Mouse (Mus musculus): ENCODE results near the gene Ranbp10. TPM values are rescaled to one million over a fixed set of nuclear protein-coding genes. Genes with fewer than 3 reads are reported as not detected.

Ranbp10 gene
- polyA plus RNA-seq, 1 experiment from 2014 or later, result 14.6 TPM

DNA sequence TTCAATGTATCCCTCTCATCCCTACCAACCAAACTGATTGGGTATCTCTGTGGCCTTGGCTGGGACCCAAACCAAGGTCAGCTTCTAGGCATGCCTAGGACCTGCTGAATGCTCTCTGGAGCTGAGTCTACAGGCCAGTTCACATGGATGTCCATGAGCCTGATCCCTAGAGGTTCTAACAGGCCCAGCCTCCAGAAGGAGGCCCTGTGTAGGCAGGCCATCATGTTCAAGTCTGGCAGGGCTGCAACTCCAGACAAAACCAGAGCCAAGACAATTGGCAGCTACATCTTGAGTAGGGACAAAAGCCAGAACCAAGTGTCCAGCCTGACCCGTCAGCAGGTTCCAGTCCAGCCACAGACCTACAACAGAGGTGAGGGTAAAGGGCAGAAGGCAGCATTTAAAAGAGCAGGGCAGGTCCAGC is 53.7 kb downstream of the Ranbp10 start:
- Histone ChIP-seq H3K4me3 (no peak overlapping the region), H3K4me1 (no peaks in the 10 kb centered on the region), H3K27me3 (replicated peaks) (no peaks in the 10 kb centered on the region), H3K9me3 (no peaks in the 10 kb centered on the region), H3K4me2 (replicated peaks) (no peak overlapping the region), H3K9ac (no peak overlapping the region), H3K27ac (no peak overlapping the region), H3K36me3 (peaks cover 81% of the 10 kb centered on the region)
- no peak for ATAC-seq (ENCODE audit: low FRiP score, low read depth)
- 92% methylated on average over 1 of the region's 1 CpGs for WGBS

DNA sequence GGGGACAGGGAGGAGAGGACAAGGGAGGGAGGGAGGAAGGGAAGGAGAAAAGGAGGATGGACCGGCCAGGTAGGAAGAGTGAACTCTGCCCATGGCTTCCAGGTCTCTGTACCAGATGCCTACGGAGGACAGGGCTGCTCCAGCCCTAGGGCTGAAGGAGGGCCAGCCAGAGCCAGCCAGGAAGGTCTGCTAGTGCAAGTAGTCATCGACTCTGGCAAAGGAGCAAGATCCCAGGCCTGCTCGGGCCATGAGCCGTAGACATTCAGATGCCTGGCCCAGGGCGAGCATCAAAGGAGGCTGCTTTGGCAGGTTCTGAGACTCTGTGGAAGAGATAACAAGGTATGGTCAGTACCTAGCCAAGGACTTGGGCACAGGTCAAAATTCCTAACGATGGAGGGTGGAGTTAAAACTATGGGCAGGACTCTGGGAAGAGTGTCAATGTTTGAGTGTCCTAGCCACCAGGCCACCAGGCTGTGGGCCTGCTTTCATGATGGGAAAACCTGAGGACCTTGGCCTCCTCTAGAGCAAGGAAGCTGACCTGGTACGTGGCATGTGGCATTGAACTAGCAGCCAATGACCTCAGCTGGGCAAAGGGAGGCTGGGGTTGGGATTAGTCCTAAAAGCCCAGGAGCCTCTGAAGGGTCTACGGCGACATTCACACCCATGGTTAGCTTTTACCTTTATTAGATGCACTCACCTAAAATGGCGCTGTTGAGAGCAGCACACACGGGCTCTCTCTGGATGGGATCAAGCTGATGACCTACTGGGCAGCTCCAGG is 55.6 kb downstream of the Ranbp10 start:
- Histone ChIP-seq H3K27ac (no peak overlapping the region), H3K27me3 (replicated peaks) (no peaks in the 10 kb centered on the region), H3K4me2 (replicated peaks) (no peak overlapping the region), H3K4me1 (no peaks in the 10 kb centered on the region), H3K9me3 (no peaks in the 10 kb centered on the region), H3K36me3 (peaks cover 77% of the 10 kb centered on the region), H3K9ac (no peak overlapping the region), H3K4me3 (no peak overlapping the region)
- WGBS, result 95% methylated on average over 12 of the region's 12 CpGs
- no peak for ATAC-seq (ENCODE audit: low FRiP score, low read depth)

- Histone ChIP-seq H3K4me3 (no peak overlapping the region), H3K9ac (no peak overlapping the region), H3K27me3 (replicated peaks) (no peaks in the 10 kb centered on the region), H3K9me3 (no peaks in the 10 kb centered on the region), H3K4me1 (no peaks in the 10 kb centered on the region), H3K4me2 (replicated peaks) (no peak overlapping the region), H3K27ac (no peak overlapping the region), H3K36me3 (peaks cover 68% of the 10 kb centered on the region)
- WGBS, result 89% methylated on average over 1 of the region's 1 CpGs
- ATAC-seq (ENCODE audit: low FRiP score, low read depth), result no peak
These were observed 56.5 kb downstream of the Ranbp10 start for GRCm38 (mm10) chr8:105770609-105771008.

DNA sequence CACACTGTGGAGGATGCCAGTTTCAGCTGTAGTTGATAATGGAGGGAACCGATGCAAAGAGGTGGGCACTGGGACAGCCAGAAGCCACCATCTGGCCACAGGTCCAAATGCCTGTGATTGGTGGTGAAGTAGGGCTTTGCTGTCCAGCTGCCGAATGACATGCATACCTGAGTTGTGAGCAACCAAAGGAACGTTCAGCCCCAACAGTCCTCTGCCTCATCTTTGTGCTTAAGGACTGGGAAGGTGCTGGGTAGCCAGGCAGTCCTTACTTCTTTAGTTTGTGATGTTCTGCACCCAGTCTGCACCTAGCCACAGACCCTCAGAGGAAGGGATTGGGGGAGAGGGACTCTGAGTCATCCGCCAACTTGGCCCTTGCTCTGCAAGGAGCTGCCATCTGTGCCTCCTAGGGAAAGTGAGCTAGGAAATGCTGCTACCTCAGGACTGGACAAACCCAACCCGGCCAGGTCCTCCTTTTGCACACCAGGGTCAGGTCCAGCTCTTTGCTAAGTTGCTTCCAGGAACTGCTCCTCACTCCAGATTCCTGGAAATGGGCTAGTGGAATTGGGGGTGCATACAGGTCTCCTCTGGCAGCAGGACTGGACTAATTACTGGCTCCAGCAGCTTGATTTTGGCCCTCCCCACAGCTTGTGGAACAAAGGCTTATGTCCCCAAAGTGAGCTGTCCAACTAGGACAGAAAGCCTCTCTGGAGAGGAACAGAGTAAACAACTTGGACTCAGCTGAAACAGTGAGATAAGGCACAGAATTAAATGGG is 58.5 kb downstream of the Ranbp10 start:
- Histone ChIP-seq H3K4me1 (no peaks in the 10 kb centered on the region), H3K36me3 (peaks cover 50% of the 10 kb centered on the region), H3K4me2 (replicated peaks) (no peak overlapping the region), H3K27me3 (replicated peaks) (no peaks in the 10 kb centered on the region), H3K4me3 (no peak overlapping the region), H3K9ac (no peak overlapping the region), H3K27ac (no peak overlapping the region), H3K9me3 (no peaks in the 10 kb centered on the region)
- ATAC-seq (ENCODE audit: low FRiP score, low read depth), result no peak
- WGBS, result 96% methylated on average over 5 of the region's 5 CpGs

GRCm38 (mm10) chr8:105758277-105759108 is 68.7 kb downstream of the Ranbp10 start, which contains the start of gene Gfod2:
TSS of gene Gfod2 (minus strand) at chr8:105758664.
- H3K36me3 ChIP-seq, result no peaks in the 10 kb centered on the region
- WGBS, result 3% methylated on average over 57 of the region's 57 CpGs
- H3K9me3 ChIP-seq, result no peaks in the 10 kb centered on the region
- peak within 1 kb of the TSS; percentile 62 for H3K27ac ChIP-seq
- H3K27me3 ChIP-seq (replicated peaks), result no peaks in the 10 kb centered on the region
- H3K4me1 ChIP-seq, result 0 out of 2 replicates have a peak, but pooled peaks cover 6% of the 10 kb centered on the region
- peak within 1 kb of the TSS; percentile 90 for H3K4me3 ChIP-seq
- peak; percentile 97 for ATAC-seq (ENCODE audit: low FRiP score, low read depth)
- peak within 1 kb of the TSS; percentile 64 for H3K4me2 ChIP-seq (replicated peaks)
- peak within 1 kb of the TSS; percentile 79 for H3K9ac ChIP-seq

DNA sequence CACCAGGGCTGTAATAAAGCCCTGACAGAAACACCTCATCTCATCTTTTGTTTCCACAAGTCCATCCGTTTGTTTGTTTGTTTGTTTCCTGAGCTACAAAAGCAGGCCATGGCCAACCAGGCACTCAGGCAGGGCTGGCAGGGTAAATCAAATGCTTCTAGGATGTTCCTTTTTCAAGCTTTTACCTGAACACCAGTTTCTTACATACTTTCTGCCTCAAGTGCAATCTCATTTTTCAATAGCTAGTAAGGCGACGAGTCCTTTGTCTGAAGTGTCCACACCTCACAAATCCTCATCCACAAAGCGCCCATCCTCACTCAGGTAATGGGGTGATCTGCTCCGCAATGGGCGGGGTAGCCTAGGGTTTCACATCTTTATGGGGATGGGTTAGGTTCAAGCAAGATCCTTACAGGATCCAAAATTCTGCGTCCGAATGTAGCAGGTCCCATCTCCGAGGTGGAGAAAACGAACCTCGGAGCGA is 69.3 kb downstream of the Ranbp10 start:
- peak overlapping the region; percentile 64 for H3K4me2 ChIP-seq (replicated peaks)
- no peaks in the 10 kb centered on the region for H3K36me3 ChIP-seq
- peak overlapping the region; percentile 79 for H3K9ac ChIP-seq
- no peaks in the 10 kb centered on the region for H3K9me3 ChIP-seq
- peak overlapping the region; percentile 62 for H3K27ac ChIP-seq
- no peaks in the 10 kb centered on the region for H3K27me3 ChIP-seq (replicated peaks)
- peak overlapping the region; percentile 90 for H3K4me3 ChIP-seq
- ATAC-seq (ENCODE audit: low FRiP score, low read depth), result peak; percentile 46
- WGBS, result 1% methylated on average over 12 of the region's 12 CpGs
- 0 out of 2 replicates have a peak, but pooled peaks cover 6% of the 10 kb centered on the region for H3K4me1 ChIP-seq

DNA sequence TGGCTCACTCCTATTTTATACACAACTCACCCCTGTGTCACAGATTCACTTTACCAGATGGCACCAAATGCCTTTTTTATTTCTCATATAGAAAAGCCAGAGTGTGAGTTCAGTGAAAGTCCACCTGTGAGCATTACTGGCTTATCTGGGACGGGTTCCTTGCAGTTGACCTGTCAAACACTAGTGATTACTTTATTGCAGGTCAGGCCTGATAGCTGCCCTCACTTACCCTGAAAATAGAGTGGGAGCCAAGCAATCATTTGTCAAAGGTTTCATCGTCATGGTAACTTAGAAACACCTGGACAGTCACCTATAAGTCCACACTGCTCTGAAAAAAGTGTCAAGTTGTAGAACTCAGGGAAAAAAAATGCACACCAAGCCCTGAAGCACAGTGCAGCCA is 72.5 kb downstream of the Ranbp10 start:
- no peaks in the 10 kb centered on the region for H3K36me3 ChIP-seq
- 78% methylated on average over 2 of the region's 2 CpGs for WGBS

DNA sequence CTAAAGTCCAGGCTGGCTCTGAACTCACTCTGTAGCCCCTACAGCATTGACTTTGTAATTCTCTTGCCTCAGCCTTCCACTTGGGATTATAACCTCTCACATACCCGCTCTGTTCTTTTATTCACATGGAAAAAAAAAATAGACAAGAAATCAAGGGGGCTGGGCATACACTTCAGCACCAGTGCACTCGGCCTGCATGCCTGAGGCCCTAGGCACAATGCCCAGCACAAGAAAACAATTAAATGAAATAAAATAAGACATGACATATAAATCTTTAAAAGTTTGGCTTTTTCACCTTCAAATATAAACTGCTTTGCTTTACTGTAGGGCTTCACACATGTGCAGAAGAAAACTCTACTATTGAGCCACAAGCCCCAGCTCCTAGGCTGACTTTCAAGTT is 73.2 kb downstream of the Ranbp10 start:
- no peak overlapping the region for H3K4me3 ChIP-seq
- WGBS, result 84% methylated on average over 2 of the region's 2 CpGs
- no peaks in the 10 kb centered on the region for H3K36me3 ChIP-seq
- no peak overlapping the region for H3K27ac ChIP-seq
- H3K9ac ChIP-seq, result no peak overlapping the region
- no peaks in the 10 kb centered on the region for H3K27me3 ChIP-seq (replicated peaks)
- no peak overlapping the region for H3K4me2 ChIP-seq (replicated peaks)
- ATAC-seq (ENCODE audit: low FRiP score, low read depth), result no peak
- no peaks in the 10 kb centered on the region for H3K9me3 ChIP-seq
- peaks cover 34% of the 10 kb centered on the region for H3K4me1 ChIP-seq

More for the DNA sequence above, 72.5 kb downstream of the Ranbp10 start:
- H3K27me3 ChIP-seq (replicated peaks), result no peaks in the 10 kb centered on the region
- no peak overlapping the region for H3K4me2 ChIP-seq (replicated peaks)
- peaks cover 28% of the 10 kb centered on the region for H3K4me1 ChIP-seq
- no peak overlapping the region for H3K9ac ChIP-seq
- ATAC-seq (ENCODE audit: low FRiP score, low read depth), result no peak
- no peaks in the 10 kb centered on the region for H3K9me3 ChIP-seq
- H3K4me3 ChIP-seq, result no peak overlapping the region
- H3K27ac ChIP-seq, result no peak overlapping the region

- Histone ChIP-seq H3K36me3 (peaks cover 5% of the 10 kb centered on the region; the same call in 1 of the 2 replicates), H3K9ac (no peak overlapping the region), H3K4me1 (peaks cover 39% of the 10 kb centered on the region), H3K27ac (no peak overlapping the region), H3K27me3 (replicated peaks) (no peaks in the 10 kb centered on the region), H3K9me3 (no peaks in the 10 kb centered on the region), H3K4me2 (replicated peaks) (peak overlapping the region; percentile 43), H3K4me3 (no peak overlapping the region)
- WGBS, result 10% methylated on average over 11 of the region's 11 CpGs
- no peak for ATAC-seq (ENCODE audit: low FRiP score, low read depth)
These were observed 76.5 kb downstream of the Ranbp10 start for GRCm38 (mm10) chr8:105750606-105751005.

DNA sequence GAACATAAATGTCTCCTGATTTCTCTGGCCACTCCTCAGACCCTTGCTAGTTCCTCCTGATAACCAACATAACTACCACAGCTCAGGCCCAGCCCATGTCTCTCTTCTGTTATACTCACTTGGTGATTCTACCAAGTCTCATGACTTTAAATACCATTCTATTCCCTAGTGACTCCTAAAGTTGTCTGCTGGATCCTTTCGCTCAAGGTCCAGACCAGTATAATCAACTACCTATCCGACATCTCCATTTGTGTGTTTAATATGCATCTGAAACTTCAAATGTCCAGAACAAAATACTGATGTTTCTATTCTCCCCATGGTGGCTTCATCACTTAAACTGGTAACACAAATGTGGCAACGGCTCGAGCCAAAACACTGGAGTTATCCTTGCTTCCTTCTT is 83.8 kb downstream of the Ranbp10 start:
- Histone ChIP-seq H3K9ac (no peak overlapping the region), H3K9me3 (no peaks in the 10 kb centered on the region), H3K36me3 (peaks cover 7% of the 10 kb centered on the region; the same call in 1 of the 2 replicates), H3K27me3 (replicated peaks) (no peaks in the 10 kb centered on the region), H3K27ac (no peak overlapping the region), H3K4me3 (no peak overlapping the region), H3K4me2 (replicated peaks) (no peak overlapping the region), H3K4me1 (no peaks in the 10 kb centered on the region; the same call in 1 of the 2 replicates)
- ATAC-seq (ENCODE audit: low FRiP score, low read depth), result no peak
- 90% methylated on average over 4 of the region's 4 CpGs for WGBS

DNA sequence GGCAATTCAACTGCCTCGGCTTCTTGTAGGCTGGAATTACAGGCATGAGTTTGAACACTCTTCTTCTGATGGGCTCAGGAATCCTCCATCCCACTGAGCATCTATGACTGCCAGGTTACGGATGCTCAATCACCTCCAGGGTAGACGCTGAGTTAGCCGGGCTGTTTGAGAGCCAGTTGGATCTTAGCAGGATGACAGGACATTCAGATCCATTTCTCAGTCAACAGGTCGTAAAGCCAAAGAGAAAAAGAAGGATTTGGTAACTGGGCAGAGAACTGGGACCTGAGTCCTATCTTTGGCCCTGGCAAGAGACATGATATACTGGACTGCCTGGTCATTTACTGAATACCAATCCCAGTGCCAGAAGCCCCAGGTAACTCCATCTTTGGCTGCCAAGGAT is 87.9 kb downstream of the Ranbp10 start:
- Histone ChIP-seq H3K27ac (no peak overlapping the region), H3K9ac (no peak overlapping the region), H3K4me1 (no peaks in the 10 kb centered on the region), H3K27me3 (replicated peaks) (no peaks in the 10 kb centered on the region), H3K9me3 (no peaks in the 10 kb centered on the region), H3K36me3 (peaks cover 3% of the 10 kb centered on the region; the same call in 1 of the 2 replicates), H3K4me2 (replicated peaks) (no peak overlapping the region), H3K4me3 (no peak overlapping the region)
- ATAC-seq (ENCODE audit: low FRiP score, low read depth), result no peak
- 90% methylated on average over 5 of the region's 5 CpGs for WGBS

Data from neural tube, embryonic 12.5 days (tissue).